Comparison of ENCODE assay signal across 9 mouse cellular contexts in genomic region chr14:79770306-79771093, GRCm38 (mm10). TPM values are rescaled to one million over a fixed set of nuclear protein-coding genes. Genes with fewer than 3 reads are reported as not detected.
DNase-seq lines count a peak whose midpoint lies in the region; ATAC-seq lines count a peak whose summit lies in the region.
"Had no signal": no experiment of that assay in that cellular context is flagged by ENCODE, and none has a peak within 500 bp of the region (broad histone marks: within the 10 kb centered on the region; RNA-seq: fewer than 3 reads in every experiment).

No protein-coding gene starts in this region.

- 4% methylated on average over 62 of the region's 62 CpGs for WGBS in heart, embryonic 10.5 days
- WGBS in neural tube, embryonic 15.5 days: 2% methylated on average over 62 of the region's 62 CpGs

- peak overlapping the region; percentile 78 for H3K4me2 ChIP-seq in neural tube, embryonic 15.5 days

- H3K4me3 ChIP-seq in heart, embryonic 10.5 days: peak overlapping the region; percentile 53
- peak overlapping the region; percentile 60 for H3K4me3 ChIP-seq in neural tube, embryonic 15.5 days (replicated peaks)

- no peak overlapping the region for H3K27ac ChIP-seq in heart, embryonic 10.5 days
- peak overlapping the region; percentile 83 for H3K27ac ChIP-seq in neural tube, embryonic 15.5 days (replicated peaks)

- H3K27me3 ChIP-seq in heart, embryonic 10.5 days (ENCODE audit: insufficient read depth, poor library complexity, severe bottlenecking): peaks cover 94% of the 10 kb centered on the region
- H3K27me3 ChIP-seq in neural tube, embryonic 15.5 days (replicated peaks): peaks cover 22% of the 10 kb centered on the region

- no peaks in the 10 kb centered on the region for H3K9me3 ChIP-seq in heart, embryonic 10.5 days
- H3K9me3 ChIP-seq in neural tube, embryonic 15.5 days (replicated peaks): no peaks in the 10 kb centered on the region

- intact Hi-C loops in heart, postnatal 25 days (cut with DNase I): loop anchor here (10.0 kb wide), 1 partner anchor 144 kb away; no protein-coding TSS in a partner anchor

- H3K9ac ChIP-seq in neural tube, embryonic 15.5 days (replicated peaks): peak overlapping the region; percentile 75

- H3K36me3 ChIP-seq in heart, embryonic 10.5 days: no peaks in the 10 kb centered on the region
- no peaks in the 10 kb centered on the region for H3K36me3 ChIP-seq in neural tube, embryonic 15.5 days

- H3K4me1 ChIP-seq in heart, embryonic 10.5 days: peaks cover 50% of the 10 kb centered on the region
- peaks cover 68% of the 10 kb centered on the region for H3K4me1 ChIP-seq in neural tube, embryonic 15.5 days

- ATAC-seq in neural tube, embryonic 15.5 days (ENCODE audit: low FRiP score): peak; percentile 50

- no peak for DNase-seq in heart, embryonic 10.5 days (ENCODE audit: low spot score)
- no peak for DNase-seq in heart, postnatal 25 days (ENCODE audit: low spot score)
- DNase-seq in thymus, postnatal 4 days: peak; percentile 12
- DNase-seq in thymus, postnatal 14 days: no peak
- DNase-seq in layer of hippocampus, postnatal 36 days: peak; percentile 31 to 36
- no peak for DNase-seq in urinary bladder, postnatal 14 days (ENCODE audit: low spot score)
- DNase-seq in spleen, postnatal 4 days (ENCODE audit: low spot score in 2 of 2): no peak

RNA-seq across cellular contexts. Expression of gene Pcdh8, which starts 0.6 kb away (rescaled TPM):
- 0.09 and 0.50 TPM in 2 replicates for polyA plus RNA-seq in heart, embryonic 10.5 days (2016; fragmentation: Nextera tagmentation; extraction: Ambion mirVana)
- not detected for total RNA-seq in heart, postnatal 25 days (2021)
- total RNA-seq in layer of hippocampus, postnatal 36 days (2021): 10 to 100 TPM; 65.7 to 84.7 TPM
- 33.1 and 43.4 TPM in 2 replicates for polyA plus RNA-seq in neural tube, embryonic 15.5 days (2015; fragmentation: Nextera tagmentation; extraction: Ambion mirVana)
- total RNA-seq: hematopoietic stem cell, adult 5-6 weeks had no signal

Comparison
In these comparisons a context has a peak if more than half of its experiments do, and no peak if none do; other contexts are left out.
1. DNase-seq: peak in thymus, postnatal 4 days (single experiment) and layer of hippocampus, postnatal 36 days (2 of 2); none in heart, embryonic 10.5 days (single experiment), heart, postnatal 25 days (single experiment), thymus, postnatal 14 days (single experiment), urinary bladder, postnatal 14 days (single experiment) and spleen, postnatal 4 days (0 of 2).
2. RNA of gene Pcdh8, which starts 0.6 kb away (total RNA-seq): 65.7 to 84.7 TPM in layer of hippocampus, postnatal 36 days; not detected in heart, postnatal 25 days; every median in the first group is over 10 times any median in the second.